Mouse (Mus musculus): Measurements from ENCODE around the gene Ctsa. TPM values are rescaled to one million over a fixed set of nuclear protein-coding genes. Genes with fewer than 3 reads are reported as not detected.
"Not testable (repeated sequence)": the region's sequence is repeated elsewhere in the genome, so short reads cannot be mapped to it uniquely, and the experiment has no call there.

Ctsa gene
- polyA plus RNA-seq, 1 experiment: 7.3 TPM

DNA sequence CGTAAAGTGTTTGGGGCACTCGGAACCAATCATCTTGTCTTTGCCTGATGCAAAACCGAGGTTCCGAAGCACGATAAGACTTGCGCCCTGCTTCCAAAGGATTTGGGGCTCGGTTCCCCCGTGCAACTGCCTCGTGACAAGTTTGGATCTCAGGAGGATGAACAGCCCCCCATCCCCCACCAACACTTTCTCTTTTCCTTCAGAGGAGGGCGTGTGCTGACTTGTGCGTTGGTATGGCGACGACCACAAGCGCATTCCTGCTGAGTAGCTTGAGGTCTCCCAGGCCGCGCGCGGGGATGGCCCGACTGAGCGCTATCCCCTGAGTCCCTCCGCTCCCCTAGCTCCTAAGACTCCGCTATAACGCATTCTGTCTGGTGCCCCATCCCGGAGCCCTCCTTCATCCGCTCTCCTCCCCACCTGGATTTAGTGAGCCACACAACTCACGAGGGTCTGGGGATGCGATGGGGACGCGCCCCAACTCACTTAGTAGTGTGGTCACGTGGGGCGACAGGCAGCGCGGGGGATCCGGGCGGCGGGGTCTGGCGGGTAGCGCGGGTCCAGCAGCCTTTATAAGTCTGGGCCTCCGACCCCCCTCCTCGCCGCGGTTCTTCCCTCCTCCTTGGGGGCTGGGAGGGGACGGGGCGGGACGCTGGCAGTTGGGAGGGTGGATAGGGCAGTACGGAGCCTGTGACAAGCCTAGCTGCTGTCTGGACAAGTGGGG lies 24.6 kb downstream of the Ctsa start, which contains the start of gene Pltp:
Gene Pltp (minus strand): TSS at position 611 of the 721 bp plus-strand sequence.
- no peak for TF ChIP-seq GATA1 (IDR thresholded peaks at IDR 0.05; ENCODE audit: low read length)
- no peak for TF ChIP-seq TAL1 (IDR thresholded peaks at IDR 0.05; ENCODE audit: low read length)
- H3K4me3 ChIP-seq (replicated peaks): peak within 1 kb of the TSS; percentile 38
- peaks cover 71% of the 10 kb centered on the region for H3K27me3 ChIP-seq (ENCODE audit: control insufficient read depth)
- H3K36me3 ChIP-seq (ENCODE audit: control insufficient read depth): no peaks in the 10 kb centered on the region
- H3K4me1 ChIP-seq (ENCODE audit: control insufficient read depth): peaks cover 7% of the 10 kb centered on the region
- H3K9me3 ChIP-seq (ENCODE audit: control insufficient read depth, low read length): peaks cover 2% of the 10 kb centered on the region; the same call in 1 of the 2 replicates

DNA sequence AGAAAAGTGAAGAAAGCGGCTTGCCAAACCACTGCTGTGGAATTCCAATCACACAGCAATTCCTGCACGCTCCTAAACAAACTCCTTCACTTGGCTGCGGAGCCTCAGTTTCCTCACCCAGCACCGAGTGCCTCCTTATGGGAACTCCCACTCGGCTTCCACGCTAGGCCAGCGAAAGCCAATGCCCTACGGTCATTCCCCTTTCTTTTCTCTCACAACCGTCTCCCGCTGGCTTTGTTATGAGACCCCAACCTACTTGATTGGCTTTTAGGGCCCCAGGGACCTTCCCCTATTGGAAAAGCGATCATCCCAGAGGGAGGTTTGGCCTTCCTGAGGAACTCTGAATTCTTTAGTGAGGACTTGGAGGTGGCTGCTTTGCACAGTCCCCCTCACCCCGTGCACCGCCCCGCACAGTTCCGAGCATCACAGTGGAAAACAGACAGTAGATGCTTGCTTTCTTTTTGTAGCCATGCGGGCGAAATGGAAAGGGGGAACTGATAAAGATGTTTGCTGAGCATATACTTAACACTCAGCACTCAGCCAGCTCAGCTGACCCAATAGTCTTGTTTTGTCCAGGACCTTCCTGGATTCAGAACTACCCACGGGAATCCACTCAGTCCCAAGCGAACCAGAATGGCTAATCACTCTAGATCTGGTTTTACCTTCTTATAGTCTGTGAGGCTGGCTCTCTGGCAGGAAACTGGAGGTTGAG lies 25.3 kb downstream of the Ctsa start:
- Histone ChIP-seq H3K9me3 (ENCODE audit: control insufficient read depth, low read length) (peaks cover 2% of the 10 kb centered on the region; the same call in 1 of the 2 replicates), H3K27me3 (ENCODE audit: control insufficient read depth) (peaks cover 71% of the 10 kb centered on the region), H3K36me3 (ENCODE audit: control insufficient read depth) (no peaks in the 10 kb centered on the region), H3K4me3 (replicated peaks) (no peak overlapping the region), H3K4me1 (ENCODE audit: control insufficient read depth) (peaks cover 7% of the 10 kb centered on the region)
- TF ChIP-seq TAL1 (IDR thresholded peaks at IDR 0.05; ENCODE audit: low read length) (no peak), GATA1 (IDR thresholded peaks at IDR 0.05; ENCODE audit: low read length) (no peak)

DNA sequence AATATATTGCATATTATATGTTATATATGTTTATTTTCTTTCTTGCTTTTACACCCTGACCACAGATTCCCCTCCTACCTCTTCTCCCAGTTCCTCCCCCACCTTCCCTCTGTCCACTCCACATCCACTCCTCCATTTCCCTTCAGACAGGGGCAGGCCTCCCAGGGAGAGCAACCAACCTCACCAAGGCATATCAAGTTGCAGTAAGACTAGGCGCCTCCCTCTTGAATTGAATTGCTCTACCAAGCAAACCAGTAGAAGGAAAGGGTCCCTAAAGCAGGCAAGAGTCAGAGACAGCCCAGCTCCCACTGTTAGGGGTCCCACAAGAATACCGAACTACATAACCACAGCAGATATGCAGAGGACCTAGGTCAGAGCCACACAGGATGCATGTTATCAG lies 26.5 kb downstream of the Ctsa start:
- peaks cover 66% of the 10 kb centered on the region for H3K27me3 ChIP-seq (ENCODE audit: control insufficient read depth)
- no peak overlapping the region for H3K4me3 ChIP-seq (replicated peaks)
- H3K9me3 ChIP-seq (ENCODE audit: control insufficient read depth, low read length): peaks cover 5% of the 10 kb centered on the region
- peaks cover 8% of the 10 kb centered on the region for H3K4me1 ChIP-seq (ENCODE audit: control insufficient read depth)
- H3K36me3 ChIP-seq (ENCODE audit: control insufficient read depth): no peaks in the 10 kb centered on the region
- TF ChIP-seq TAL1 (IDR thresholded peaks at IDR 0.05; ENCODE audit: low read length) (no peak), GATA1 (IDR thresholded peaks at IDR 0.05; ENCODE audit: low read length) (no peak)

DNA sequence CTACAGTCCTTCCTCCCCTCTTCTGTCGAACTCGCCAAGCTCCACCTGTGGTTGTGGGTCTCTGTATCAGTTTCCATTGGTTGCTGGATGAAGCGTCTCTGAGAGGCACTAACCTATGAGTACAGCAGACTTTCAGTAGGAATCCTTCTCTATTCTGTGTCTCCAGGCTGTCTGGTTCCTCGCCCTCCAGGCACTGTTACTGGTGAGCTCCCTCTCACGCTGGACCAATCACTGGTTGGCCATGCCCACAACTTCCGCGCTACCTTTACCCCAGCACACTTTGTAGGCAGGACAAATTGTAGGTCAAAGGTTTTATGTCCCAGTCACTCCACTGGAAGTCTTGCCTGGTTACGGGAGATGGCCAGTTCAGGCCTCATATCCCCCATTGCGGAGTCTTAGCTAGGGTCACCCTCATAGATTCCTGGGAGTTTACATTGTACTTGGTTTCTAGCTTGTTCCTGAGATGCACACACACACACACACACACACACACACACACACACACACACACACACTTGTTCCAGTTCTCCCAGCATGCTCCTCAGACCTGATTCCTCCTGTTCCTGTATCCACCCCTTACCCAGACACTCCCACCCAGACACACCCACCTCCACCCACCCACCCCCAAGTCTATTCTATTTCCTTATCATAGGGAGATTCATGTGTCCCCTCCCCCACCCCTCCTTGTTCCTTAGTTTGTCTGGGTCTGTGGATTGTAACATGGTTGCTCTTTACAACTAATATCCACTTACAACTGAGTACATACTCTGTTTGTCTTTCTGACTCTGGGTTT lies 27.2 kb downstream of the Ctsa start:
- H3K4me3 ChIP-seq (replicated peaks): no peak overlapping the region
- H3K9me3 ChIP-seq (ENCODE audit: control insufficient read depth, low read length): peaks cover 5% of the 10 kb centered on the region
- H3K36me3 ChIP-seq (ENCODE audit: control insufficient read depth): no peaks in the 10 kb centered on the region
- peaks cover 59% of the 10 kb centered on the region for H3K27me3 ChIP-seq (ENCODE audit: control insufficient read depth)
- no peak for TF ChIP-seq GATA1 (IDR thresholded peaks at IDR 0.05; ENCODE audit: low read length)
- no peak for TF ChIP-seq TAL1 (IDR thresholded peaks at IDR 0.05; ENCODE audit: low read length)
- H3K4me1 ChIP-seq (ENCODE audit: control insufficient read depth): peaks cover 15% of the 10 kb centered on the region

DNA sequence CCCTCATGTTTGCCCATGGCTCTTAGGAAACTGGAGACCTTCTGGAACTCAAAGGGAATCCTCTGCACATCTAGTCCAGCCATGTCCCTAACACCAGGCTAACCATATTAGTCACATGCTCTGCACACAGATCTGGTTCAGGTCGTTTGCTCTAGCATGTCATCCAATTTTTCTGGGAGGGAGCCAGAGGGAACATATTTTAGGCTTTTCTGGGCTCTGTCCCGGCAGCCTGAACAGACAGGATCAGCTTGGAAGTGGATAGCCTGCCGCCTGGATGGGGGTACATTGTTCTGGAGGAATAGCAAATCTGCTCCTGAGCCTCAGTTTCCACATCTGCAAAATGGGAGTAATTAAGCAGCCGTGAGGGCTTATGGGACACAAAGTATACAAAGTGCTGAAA lies 28.4 kb downstream of the Ctsa start:
- Histone ChIP-seq H3K4me3 (replicated peaks) (no peak overlapping the region), H3K4me1 (ENCODE audit: control insufficient read depth) (peaks cover 16% of the 10 kb centered on the region)

DNA sequence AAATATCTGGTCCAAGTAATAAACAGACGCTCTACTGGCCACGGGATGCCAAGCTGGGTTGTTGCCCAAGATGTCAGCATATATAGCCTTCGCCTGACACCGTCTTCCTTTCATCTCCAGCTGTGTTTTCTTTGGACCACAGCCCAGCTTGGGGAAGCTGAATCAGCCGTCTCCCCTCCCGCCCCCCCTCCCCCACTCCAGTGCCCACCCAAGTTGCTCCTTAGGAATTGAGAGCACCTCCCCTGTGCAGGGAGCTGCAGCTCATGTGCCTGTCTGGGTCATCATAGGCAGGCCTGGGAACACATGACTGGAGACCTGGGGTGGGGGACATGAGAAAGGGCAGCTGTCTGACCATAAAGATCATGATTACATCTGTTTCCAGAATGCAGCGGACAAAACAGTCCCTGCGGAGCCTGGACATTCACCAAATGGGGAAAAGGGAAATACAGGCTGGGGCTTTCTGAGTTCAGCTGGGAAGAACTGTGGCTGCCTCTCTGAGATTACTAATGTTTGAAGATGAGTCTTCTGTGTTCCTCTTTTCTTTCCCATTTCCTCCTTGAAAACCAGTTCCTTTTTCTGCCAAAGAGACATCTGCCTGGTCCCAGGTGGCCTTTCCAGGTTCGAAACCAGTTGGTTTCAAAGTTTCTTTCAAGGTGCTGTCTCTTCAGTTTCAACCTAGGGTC lies 29.6 kb downstream of the Ctsa start:
- Histone ChIP-seq H3K36me3 (ENCODE audit: control insufficient read depth) (no peaks in the 10 kb centered on the region), H3K4me1 (ENCODE audit: control insufficient read depth) (peaks cover 9% of the 10 kb centered on the region), H3K4me3 (replicated peaks) (no peak overlapping the region), H3K27me3 (ENCODE audit: control insufficient read depth) (peaks cover 34% of the 10 kb centered on the region), H3K9me3 (ENCODE audit: control insufficient read depth, low read length) (peaks cover 3% of the 10 kb centered on the region)
- TF ChIP-seq TAL1 (IDR thresholded peaks at IDR 0.05; ENCODE audit: low read length) (no peak), GATA1 (IDR thresholded peaks at IDR 0.05; ENCODE audit: low read length) (no peak)

More for the DNA sequence above, 28.4 kb downstream of the Ctsa start:
- no peaks in the 10 kb centered on the region for H3K36me3 ChIP-seq (ENCODE audit: control insufficient read depth)
- TF ChIP-seq TAL1 (IDR thresholded peaks at IDR 0.05; ENCODE audit: low read length) (no peak), GATA1 (IDR thresholded peaks at IDR 0.05; ENCODE audit: low read length) (no peak)
- peaks cover 46% of the 10 kb centered on the region for H3K27me3 ChIP-seq (ENCODE audit: control insufficient read depth)
- H3K9me3 ChIP-seq (ENCODE audit: control insufficient read depth, low read length): peaks cover 5% of the 10 kb centered on the region

DNA sequence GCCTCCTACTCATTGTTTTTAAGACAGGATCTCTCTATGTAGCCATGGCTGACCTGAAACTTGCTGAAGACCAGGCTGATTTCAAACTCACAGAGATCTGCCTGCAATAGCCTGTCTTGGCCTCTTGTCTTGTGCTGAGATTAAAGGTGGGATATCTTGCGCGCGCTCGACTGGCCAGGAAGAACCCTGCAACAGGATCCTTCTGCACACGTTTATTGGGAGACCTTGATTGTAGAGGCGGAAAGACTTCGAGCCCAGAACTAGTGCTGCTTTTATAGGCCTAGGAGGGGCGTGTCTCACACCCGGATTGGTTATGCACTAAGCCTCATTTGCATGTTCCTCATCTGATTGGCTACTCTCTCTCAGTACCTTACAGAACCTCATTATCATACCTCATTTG lies 30.7 kb downstream of the Ctsa start:
- H3K27me3 ChIP-seq (ENCODE audit: control insufficient read depth): peaks cover 23% of the 10 kb centered on the region
- H3K36me3 ChIP-seq (ENCODE audit: control insufficient read depth); H3K4me1 ChIP-seq (ENCODE audit: control insufficient read depth); H3K4me3 ChIP-seq (replicated peaks); H3K9me3 ChIP-seq (ENCODE audit: control insufficient read depth, low read length): not testable (repeated sequence)

DNA sequence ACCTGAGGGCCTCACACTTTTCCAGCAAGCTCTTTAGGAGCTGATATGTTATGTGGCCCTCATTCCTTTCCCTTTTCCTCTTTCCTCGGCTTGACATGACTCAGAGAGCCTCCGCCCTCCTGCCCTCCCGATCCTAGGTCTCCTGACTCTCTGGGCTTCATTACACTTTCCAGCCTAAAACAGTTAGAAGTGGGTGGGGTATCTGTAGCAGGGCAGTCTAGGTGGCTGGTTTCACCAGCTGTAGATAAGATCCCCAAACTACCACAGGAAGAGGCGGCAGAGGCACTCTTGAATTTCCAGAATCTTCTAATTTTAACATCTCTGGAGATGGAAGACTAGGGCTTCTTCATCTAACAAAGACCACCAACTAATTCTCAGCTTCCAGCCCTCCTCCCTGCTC lies 31.9 kb downstream of the Ctsa start:
- no peak overlapping the region for H3K4me3 ChIP-seq (replicated peaks)
- no peak for TF ChIP-seq GATA1 (IDR thresholded peaks at IDR 0.05; ENCODE audit: low read length)
- no peak for TF ChIP-seq TAL1 (IDR thresholded peaks at IDR 0.05; ENCODE audit: low read length)
- H3K4me1 ChIP-seq (ENCODE audit: control insufficient read depth): peaks cover 8% of the 10 kb centered on the region
- H3K27me3 ChIP-seq (ENCODE audit: control insufficient read depth): peaks cover 11% of the 10 kb centered on the region
- H3K36me3 ChIP-seq (ENCODE audit: control insufficient read depth): no peaks in the 10 kb centered on the region
- H3K9me3 ChIP-seq (ENCODE audit: control insufficient read depth, low read length): peaks cover 7% of the 10 kb centered on the region

All from erythroblast, embryonic 14.5 days (primary cell).